Mouse (Mus musculus) gonadal fat pad, adult 2 months (tissue): Measurements from ENCODE around the gene Snorc. TPM values are rescaled to one million over a fixed set of nuclear protein-coding genes. Genes with fewer than 3 reads are reported as not detected.

Experiments
- DNase-seq: peaks from one replicate; pipeline ENCODE4 v3.0.0-alpha.2; 2012; ENCODE audit warnings: low read depth
- polyA plus RNA-seq: library from polyadenylated mRNA; depleted of rRNA; stranded (reverse); fragments of >200 nt; gene quantifications from 2 replicates; pipeline ENCODE4 v1.2.3, GENCODE M21; 2012; rRNA removed

The Snorc gene
- polyA plus RNA-seq, 1 experiment: not detected

DNA sequence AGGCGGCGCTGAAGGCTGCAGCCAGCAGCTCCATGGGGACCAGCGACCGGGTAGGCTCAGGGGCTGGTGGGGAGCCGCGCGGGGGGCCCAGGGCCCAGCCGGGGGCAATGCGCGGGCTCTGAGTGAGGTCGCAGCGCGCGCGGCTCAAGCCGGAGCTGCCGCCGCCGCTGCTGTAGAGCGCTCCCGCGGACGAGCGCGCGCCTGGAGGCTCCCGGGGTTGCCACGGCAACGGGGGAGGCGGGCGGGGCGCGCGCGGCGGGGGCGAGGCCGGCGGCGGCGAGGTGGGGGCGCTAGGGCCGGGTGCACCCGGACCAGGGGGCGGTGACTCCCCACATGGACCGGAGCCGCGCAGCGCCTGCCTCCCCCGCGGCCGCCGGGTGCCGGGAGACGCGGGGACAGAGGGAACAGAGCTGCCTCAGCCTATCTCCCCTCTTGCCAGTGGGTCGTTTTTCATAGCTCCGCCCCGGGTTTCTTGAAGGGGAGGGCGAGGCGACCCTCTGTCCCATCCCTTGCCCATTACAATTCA, 40.2 kb downstream of the Snorc start:
- DNase-seq: no peak

DNA sequence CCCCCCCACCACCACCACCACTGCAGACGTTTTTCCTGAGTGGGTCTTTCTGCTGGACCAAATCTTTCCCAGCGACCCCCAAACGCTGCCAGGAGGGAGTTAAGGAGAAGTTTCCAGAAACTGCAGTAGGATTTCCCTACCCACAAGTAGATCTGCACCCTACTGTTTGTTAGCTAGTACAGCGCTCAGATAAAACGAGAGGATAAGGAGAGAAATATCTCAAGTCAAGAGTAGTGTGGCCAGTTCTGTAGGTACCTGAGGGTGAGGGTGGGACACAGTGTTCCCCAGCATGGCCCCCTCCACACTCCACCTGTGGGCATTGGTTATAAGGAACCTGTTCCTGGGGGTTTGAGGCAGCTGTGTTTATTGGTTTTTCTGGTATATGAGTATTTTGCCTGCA, 40.8 kb downstream of the Snorc start:
- DNase-seq: no peak

DNA sequence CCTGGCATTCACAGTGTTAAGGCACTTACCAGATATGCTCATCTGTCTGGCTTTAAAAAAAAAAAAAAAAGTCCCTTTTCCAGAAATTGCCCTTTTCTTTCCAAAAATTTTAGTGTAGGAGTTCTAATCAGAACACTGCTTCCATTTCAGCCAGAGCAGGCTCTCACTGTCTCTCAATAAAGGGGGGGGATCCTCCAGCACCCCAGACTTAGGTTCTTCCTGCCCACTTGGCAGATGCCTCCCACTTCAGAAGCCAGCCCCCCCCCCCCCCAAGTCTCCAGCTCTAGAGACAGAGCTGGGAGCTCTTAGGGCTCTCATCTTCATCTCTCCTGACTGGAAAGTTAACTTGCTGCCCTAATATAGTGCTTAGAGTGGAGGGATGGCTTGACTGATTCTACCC, 50.4 kb downstream of the Snorc start:
- no peak for DNase-seq

- DNase-seq: no peak
Observed at GRCm38 (mm10) chr1:87521523-87521922, 51.5 kb downstream of the Snorc start.

GRCm38 (mm10) chr1:87525041-87525440, 55.0 kb downstream of the Snorc start:
- DNase-seq: no peak

Other genes with a start within 250 kb of the Snorc start
- 11.3 and 11.8 TPM in 2 replicates for gene Efhd1, start 205.9 kb upstream of the Snorc start, polyA plus RNA-seq
- gene Gigyf2, start 143.3 kb upstream of the Snorc start, polyA plus RNA-seq: 31.3 and 36.2 TPM in 2 replicates
- gene Kcnj13, start 75.5 kb upstream of the Snorc start, polyA plus RNA-seq: not detected in 2 replicates
- gene Neu2, start 39.6 kb downstream of the Snorc start, polyA plus RNA-seq: 2.6 and 3.6 TPM in 2 replicates
- gene Ngef, start 103.6 kb downstream of the Snorc start, polyA plus RNA-seq: 4.1 and 6.4 TPM in 2 replicates
- 71.1 and 89.5 TPM in 2 replicates for gene Inpp5d, start 150.0 kb downstream of the Snorc start, polyA plus RNA-seq